Mouse (Mus musculus) ES-E14 (cell line): ENCODE data around the gene Ccr8. TPM values are rescaled to one million over a fixed set of nuclear protein-coding genes. Genes with fewer than 3 reads are reported as not detected.
A peak's percentile ranks its signal among the peaks of the same experiment; 100 is the strongest.

Experiments
- DNase-seq: peaks from one replicate; pipeline ENCODE4 v3.0.0-alpha.2; 2013; ENCODE audit warnings: low read depth, low spot score
- H3K27ac ChIP-seq: 2 replicates; pipeline ENCODE4 v1.5.1; 2012; ENCODE audit warnings: low read depth, mild to moderate bottlenecking, low read length, moderate library complexity, mixed read lengths; ENCODE audit not compliant: poor library complexity, insufficient read depth, severe bottlenecking
- H3K36me3 ChIP-seq: 2 replicates; pipeline ENCODE4 v1.6.1; 2012; ENCODE audit warnings: mild to moderate bottlenecking, low read length, moderate library complexity, mixed read lengths; ENCODE audit not compliant: control insufficient read depth, poor library complexity, insufficient read depth, severe bottlenecking
- H3K4me1 ChIP-seq, 2 experiments: fragments of 150-350 bp in 1 of 2; sonication (generic) in 1 of 2; 2 replicates each; pipeline ENCODE4 v1.6.1; 2012; ENCODE audit warnings: low read length in 2 of 2, mild to moderate bottlenecking in 1 of 2, mixed read lengths in 1 of 2; ENCODE audit not compliant: control insufficient read depth in 2 of 2, insufficient read depth in 2 of 2, poor library complexity in 1 of 2
- H3K4me3 ChIP-seq, 2 experiments: fragments of 150-350 bp in 1 of 2; sonication (generic) in 1 of 2; 2 replicates each; pipeline ENCODE4 v1.5.1; 2012; ENCODE audit warnings: low read length in 2 of 2, low read depth in 1 of 2, mild to moderate bottlenecking in 1 of 2, mixed read lengths in 1 of 2; ENCODE audit not compliant: insufficient read depth in 1 of 2, poor library complexity in 1 of 2, severe bottlenecking in 1 of 2
- H3K9ac ChIP-seq: 2 replicates; pipeline ENCODE4 v1.6.1; 2012; ENCODE audit warnings: low read depth, mild to moderate bottlenecking, low read length, mixed read lengths; ENCODE audit not compliant: poor library complexity, insufficient read depth, severe bottlenecking
- H3K9me3 ChIP-seq: fragments of 150-350 bp; sonication (generic); 2 replicates; pipeline ENCODE4 v1.6.1; 2012; ENCODE audit warnings: low read depth, mild to moderate bottlenecking, low read length; ENCODE audit not compliant: control insufficient read depth, insufficient read depth
- CHD2 ChIP-seq: IDR thresholded peaks from 2 replicates; pipeline ENCODE4 v1.6.1; 2014; ENCODE audit warnings: mild to moderate bottlenecking, low read depth, low read length, inconsistent platforms
- HCFC1 ChIP-seq: IDR thresholded peaks from 2 replicates; pipeline ENCODE4 v1.6.1; 2012; ENCODE audit warnings: low read length, inconsistent platforms, borderline replicate concordance; ENCODE audit not compliant: insufficient read depth
- MAFK ChIP-seq: IDR thresholded peaks from 2 replicates; pipeline ENCODE4 v1.6.1; 2014; ENCODE audit warnings: mild to moderate bottlenecking, low read depth, low read length, inconsistent platforms; ENCODE audit not compliant: insufficient read depth
- ZC3H11A ChIP-seq: IDR thresholded peaks from 2 replicates; pipeline ENCODE4 v1.6.1; 2012; ENCODE audit warnings: low read depth, mild to moderate bottlenecking, inconsistent platforms, low read length, borderline replicate concordance
- ZNF384 ChIP-seq: IDR thresholded peaks from 2 replicates; pipeline ENCODE4 v1.6.1; 2012; ENCODE audit warnings: low read depth, low read length, inconsistent platforms
- in situ Hi-C, 2 experiments: fragments of 600-800 bp; cut with MboI; formaldehyde crosslinking; loops; one replicate each; pipeline ENCODE4 v1.15.1; 2025; ENCODE audit warnings: low sequenced_read_pairs in 2 of 2, inconsistent platforms in 1 of 2; ENCODE audit not compliant: unreplicated experiment in 2 of 2
- total RNA-seq: library from RNA; depleted of rRNA; stranded (reverse); fragments of 300-350 nt; gene quantifications from 2 replicates; pipeline ENCODE4 v1.2.3, GENCODE M21; 2012

Gene Ccr8
- total RNA-seq, 1 experiment, result 0.40 TPM

DNA sequence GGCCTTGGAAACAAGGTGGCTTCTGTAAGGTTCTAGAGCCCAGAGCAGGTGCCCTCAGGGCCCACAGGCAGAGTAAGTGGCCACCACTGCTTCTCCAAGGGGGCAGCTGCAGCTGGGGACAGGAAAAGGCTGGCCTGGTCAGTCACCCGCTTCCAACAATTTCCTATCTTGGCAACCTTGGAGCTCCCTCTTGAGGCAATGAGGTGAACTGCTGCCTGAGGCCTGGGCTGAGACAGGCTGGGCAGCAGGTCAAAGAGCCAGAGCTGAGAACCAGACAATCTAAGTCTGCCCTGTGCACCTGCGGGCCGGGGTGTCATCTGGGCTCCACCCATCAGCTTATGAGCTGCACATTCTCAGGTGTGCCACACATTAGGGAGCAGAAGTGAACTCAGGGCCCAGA lies 18.7 kb upstream of the Ccr8 start:
- Histone ChIP-seq H3K4me3 (no peak overlapping the region), H3K36me3 (no peaks in the 10 kb centered on the region), H3K9ac (no peak overlapping the region), H3K27ac (no peak overlapping the region), H3K9me3 (no peaks in the 10 kb centered on the region), H3K4me1 (0 out of 4 replicates have a peak, but pooled peaks cover 0 to 2% of the 10 kb centered on the region in 2 experiments)
- DNase-seq, result peak; percentile 46
- TF ChIP-seq CHD2, result no peak
- no peak for TF ChIP-seq HCFC1
- TF ChIP-seq ZC3H11A, result no peak
- TF ChIP-seq ZNF384, result no peak
- no peak for TF ChIP-seq MAFK
- in situ Hi-C loops, result no loop called here

DNA sequence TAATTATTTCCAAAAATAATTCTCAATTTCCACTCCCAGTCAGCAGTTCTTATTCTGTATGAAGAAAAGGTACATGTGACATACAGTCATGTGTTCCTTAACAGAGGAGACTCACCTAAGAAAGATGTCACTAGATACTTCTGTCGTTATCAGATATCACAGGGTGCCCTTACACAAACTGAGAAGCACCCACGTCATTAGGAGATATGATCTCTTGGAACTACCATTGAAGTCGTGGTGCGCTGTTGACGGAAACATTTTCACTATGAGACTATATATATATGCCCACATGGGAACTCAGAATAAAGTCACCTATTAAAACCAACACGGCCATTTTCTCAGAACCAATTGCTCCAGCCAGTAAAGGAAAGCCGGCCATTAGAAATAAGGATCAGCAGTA lies 17.4 kb upstream of the Ccr8 start:
- in situ Hi-C loops, result no loop called here
- Histone ChIP-seq H3K4me1 (peaks cover 2% of the 10 kb centered on the region in 2 experiments; a peak in 1 of 4 replicates), H3K4me3 (no peak overlapping the region), H3K36me3 (no peaks in the 10 kb centered on the region), H3K9ac (no peak overlapping the region), H3K9me3 (no peaks in the 10 kb centered on the region), H3K27ac (no peak overlapping the region)
- TF ChIP-seq CHD2 (no peak), ZC3H11A (no peak), HCFC1 (no peak), ZNF384 (no peak), MAFK (no peak)
- no peak for DNase-seq

DNA sequence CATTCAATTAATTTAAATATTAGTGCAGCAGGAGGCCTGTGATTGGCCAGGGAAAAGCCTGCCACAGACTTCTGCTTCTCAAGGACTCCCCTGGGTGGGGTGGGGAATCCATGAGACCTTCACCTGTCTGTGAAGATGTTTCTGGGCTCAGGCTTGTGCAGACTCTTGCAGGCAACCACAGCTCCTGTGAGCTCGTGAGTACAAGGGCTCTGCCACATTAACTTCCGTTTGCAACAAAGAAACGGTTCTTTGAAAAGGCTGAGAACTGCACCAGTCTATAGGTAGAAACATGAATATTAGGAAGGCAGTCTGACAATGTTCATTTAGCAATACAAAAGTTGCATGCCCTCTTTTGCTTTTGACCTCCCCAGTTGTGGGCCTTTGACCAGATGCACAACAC lies 13.7 kb upstream of the Ccr8 start:
- no peak for DNase-seq
- Histone ChIP-seq H3K4me3 (no peak overlapping the region), H3K27ac (no peak overlapping the region), H3K36me3 (no peaks in the 10 kb centered on the region), H3K9me3 (no peaks in the 10 kb centered on the region), H3K4me1 (peaks cover 2 to 4% of the 10 kb centered on the region in 2 experiments; a peak in 1 of 4 replicates), H3K9ac (no peak overlapping the region)
- in situ Hi-C loops, result no loop called here
- TF ChIP-seq HCFC1 (no peak), MAFK (no peak), ZC3H11A (no peak), ZNF384 (no peak), CHD2 (no peak)

GRCm38 (mm10) chr9:120079901-120080300 lies 12.0 kb upstream of the Ccr8 start:
- Histone ChIP-seq H3K36me3 (no peaks in the 10 kb centered on the region), H3K4me1 (peaks cover 2 to 3% of the 10 kb centered on the region in 2 experiments; a peak in 1 of 4 replicates), H3K27ac (no peak overlapping the region), H3K9ac (no peak overlapping the region), H3K4me3 (no peak overlapping the region), H3K9me3 (no peaks in the 10 kb centered on the region)
- DNase-seq, result no peak
- TF ChIP-seq HCFC1 (no peak), MAFK (no peak)
- in situ Hi-C loops, result no loop called here

- Histone ChIP-seq H3K36me3 (no peaks in the 10 kb centered on the region), H3K9me3 (no peaks in the 10 kb centered on the region), H3K27ac (no peak overlapping the region), H3K9ac (no peak overlapping the region), H3K4me1 (peaks cover 2 to 3% of the 10 kb centered on the region in 2 experiments; a peak in 1 of 4 replicates), H3K4me3 (no peak overlapping the region)
- DNase-seq, result peak; percentile 37
- TF ChIP-seq CHD2 (no peak), ZC3H11A (no peak), MAFK (no peak), ZNF384 (no peak), HCFC1 (no peak)
- in situ Hi-C loops, result no loop called here
Measured at GRCm38 (mm10) chr9:120080546-120081108, 11.3 kb upstream of the Ccr8 start.
